Mouse (Mus musculus) testis, adult 2 months (tissue): ENCODE measurements around the gene Synpo2.

Source experiments
- CTCF ChIP-seq: fragments of 200-500 bp; IDR thresholded peaks from 2 replicates; pipeline ENCODE4 v1.5.1; 2012; ENCODE audit warnings: low read depth, mild to moderate bottlenecking, inconsistent platforms, low read length, moderate library complexity; ENCODE audit not compliant: control insufficient read depth, insufficient read depth, insufficient replicate concordance
- POLR2A ChIP-seq: fragments of 200-500 bp; IDR thresholded peaks from 2 replicates; pipeline ENCODE4 v1.6.1; 2012; ENCODE audit warnings: low read depth, mild to moderate bottlenecking, inconsistent platforms, low read length, moderate library complexity; ENCODE audit not compliant: control insufficient read depth

GRCm38 (mm10) chr3:123104325-123104724, 131.6 kb downstream of the Synpo2 start:
- TF ChIP-seq CTCF = no peak
- no peak for TF ChIP-seq POLR2A
